Mouse (Mus musculus) testis, postnatal 14 days (tissue): ENCODE results near the gene Filip1.
A peak's percentile ranks its signal among the peaks of the same experiment; 100 is the strongest.

Source experiments
- DNase-seq: peaks from one replicate; pipeline ENCODE4 v3.0.0; 2021; ENCODE audit warnings: low spot score

The Filip1 gene

GRCm38 (mm10) chr9:79823856-79824255 is 188.8 kb downstream of the Filip1 start:
- no peak for DNase-seq

DNA sequence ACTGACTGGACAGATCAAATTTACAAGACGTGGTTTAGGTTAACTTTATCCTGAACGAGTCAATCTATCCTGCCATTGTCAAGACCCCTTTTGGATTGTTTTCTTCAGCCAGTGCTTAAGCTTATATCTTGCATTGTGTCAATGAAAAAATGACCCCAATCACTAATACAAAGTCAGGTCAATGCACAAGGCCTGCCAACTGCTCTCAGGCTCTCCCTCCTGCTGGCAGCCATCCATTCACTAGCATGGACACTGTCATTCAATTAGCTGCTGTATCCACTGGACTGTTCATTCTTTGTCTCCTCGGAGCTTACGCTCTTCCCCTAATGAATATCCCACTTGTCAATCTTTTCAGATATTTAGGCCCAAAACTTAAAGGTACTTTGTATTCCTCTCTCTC is 189.2 kb downstream of the Filip1 start:
- no peak for DNase-seq

DNA sequence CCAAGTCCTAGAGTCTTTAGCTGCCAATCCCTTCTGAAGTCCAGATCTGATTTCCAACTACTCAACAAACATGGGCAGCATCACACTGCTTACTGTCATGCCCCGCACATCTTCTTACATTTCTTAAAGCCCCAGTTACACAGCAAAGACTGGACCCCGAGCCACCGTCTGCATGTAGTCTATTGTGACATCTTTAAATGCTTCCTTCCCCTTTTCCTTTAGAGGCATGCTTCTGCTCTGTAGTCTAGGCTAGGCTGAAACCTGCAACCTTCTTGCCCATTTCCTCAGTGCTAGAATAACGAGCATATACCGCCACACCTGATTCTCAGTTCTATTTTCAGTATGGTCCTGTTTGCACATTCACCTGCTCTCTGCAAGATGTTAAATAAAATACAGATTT is 196.2 kb downstream of the Filip1 start:
- DNase-seq: no peak

DNA sequence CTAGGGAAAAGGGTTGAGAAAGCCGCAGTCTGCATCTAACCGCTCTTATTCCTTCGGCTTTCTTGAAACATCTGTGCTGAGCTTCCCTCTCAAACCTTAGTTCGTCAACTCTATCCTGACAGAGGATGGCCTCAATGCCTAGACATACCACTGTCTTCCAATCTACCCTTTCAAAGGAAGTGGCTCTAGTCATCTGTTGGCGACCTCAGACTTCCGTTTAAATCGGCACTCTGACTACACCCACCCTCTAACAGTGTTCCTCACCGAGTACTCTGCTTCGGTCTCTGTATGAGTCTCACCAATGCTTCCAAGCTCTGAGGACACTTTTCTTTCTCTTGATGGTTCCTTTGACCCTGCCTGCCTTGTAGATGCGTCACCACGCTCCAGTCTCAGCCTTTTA is 196.6 kb downstream of the Filip1 start:
- DNase-seq: no peak

GRCm38 (mm10) chr9:79814592-79814991 is 198.1 kb downstream of the Filip1 start:
- DNase-seq: no peak

DNA sequence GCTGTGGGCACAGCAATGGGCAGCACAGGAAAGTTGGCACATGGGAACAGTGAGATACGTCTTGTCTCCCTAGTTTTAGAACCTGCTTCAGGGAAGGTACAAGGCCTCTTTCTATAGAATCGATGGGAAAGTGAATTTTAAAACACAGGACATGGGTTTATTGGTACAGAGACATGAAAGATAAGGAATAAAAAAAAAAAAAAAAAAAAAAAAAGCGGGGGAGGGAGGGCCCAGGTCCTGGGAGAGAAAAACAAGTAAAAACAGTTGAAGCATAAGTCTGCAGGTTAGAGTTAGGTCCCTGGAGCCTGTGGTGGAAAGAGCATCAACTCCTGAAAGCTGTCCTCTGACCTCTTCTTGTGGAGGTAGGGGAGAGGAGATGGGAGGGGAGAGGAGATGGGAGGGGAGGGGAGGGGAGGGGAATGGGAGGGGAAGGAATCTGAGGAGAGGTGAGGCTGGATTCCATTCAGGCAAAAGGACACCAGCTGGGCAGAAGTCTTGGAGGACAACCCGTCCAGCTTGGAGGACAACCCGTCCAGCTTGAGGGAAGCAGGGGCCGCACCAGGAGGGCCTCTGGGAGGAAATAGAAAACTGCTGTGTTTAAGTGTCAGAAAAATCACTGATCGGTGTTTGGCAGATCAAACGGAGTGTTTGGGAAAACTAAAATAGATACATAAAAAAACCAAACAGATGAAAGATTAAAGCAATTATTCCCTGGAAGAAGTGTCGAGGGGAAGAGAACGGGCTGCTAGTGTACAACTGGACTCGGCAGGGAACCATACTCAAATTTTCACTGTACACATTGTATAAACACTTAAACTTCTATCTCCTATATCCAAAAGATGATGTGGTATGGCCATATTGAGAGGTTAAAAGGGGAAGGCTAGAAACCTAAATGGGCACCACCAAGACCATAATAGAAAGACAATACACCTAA is 201.4 kb downstream of the Filip1 start:
- DNase-seq: no peak

- DNase-seq: no peak
Measured at GRCm38 (mm10) chr9:79810534-79810933, 202.1 kb downstream of the Filip1 start.

GRCm38 (mm10) chr9:79809411-79809810 is 203.2 kb downstream of the Filip1 start:
- no peak for DNase-seq

- DNase-seq: no peak
Measured at GRCm38 (mm10) chr9:79807178-79807577, 205.5 kb downstream of the Filip1 start.

DNA sequence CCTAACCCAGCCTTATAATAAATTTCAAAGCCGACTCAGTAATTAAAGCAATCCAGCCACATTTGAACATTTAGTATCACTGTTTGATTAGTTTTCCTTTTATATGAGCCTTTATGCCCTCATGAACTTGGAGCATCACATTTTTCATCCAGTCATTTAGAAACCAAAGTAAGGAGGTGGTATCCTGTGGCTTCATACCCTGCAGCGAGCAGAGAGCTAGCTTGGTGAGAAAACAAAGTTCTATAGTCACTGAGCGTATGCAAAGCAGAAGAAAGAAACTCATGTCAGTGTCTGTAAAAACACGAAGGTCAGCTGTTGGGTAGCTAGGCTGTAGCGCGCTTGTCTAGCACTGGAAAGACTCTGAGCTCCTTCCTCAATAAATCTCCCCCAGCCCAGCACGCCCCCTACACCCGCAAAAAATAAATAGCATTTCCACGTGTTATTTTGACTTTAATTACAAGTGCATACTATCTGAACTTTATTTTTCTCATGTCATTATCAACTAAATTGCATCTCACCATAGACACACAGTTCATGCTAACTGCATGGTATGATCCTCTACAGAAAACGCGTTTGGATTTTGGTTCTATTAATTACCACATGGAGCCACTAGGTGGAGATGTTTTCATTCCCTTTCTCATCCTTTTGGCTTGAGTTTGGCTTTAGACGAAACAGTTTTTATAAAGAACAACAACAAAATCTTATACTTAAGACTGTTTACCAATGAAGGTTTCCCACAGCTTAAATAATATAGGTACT is 206.2 kb downstream of the Filip1 start:
- no peak for DNase-seq

GRCm38 (mm10) chr9:79805426-79805825 is 207.2 kb downstream of the Filip1 start:
- no peak for DNase-seq

DNA sequence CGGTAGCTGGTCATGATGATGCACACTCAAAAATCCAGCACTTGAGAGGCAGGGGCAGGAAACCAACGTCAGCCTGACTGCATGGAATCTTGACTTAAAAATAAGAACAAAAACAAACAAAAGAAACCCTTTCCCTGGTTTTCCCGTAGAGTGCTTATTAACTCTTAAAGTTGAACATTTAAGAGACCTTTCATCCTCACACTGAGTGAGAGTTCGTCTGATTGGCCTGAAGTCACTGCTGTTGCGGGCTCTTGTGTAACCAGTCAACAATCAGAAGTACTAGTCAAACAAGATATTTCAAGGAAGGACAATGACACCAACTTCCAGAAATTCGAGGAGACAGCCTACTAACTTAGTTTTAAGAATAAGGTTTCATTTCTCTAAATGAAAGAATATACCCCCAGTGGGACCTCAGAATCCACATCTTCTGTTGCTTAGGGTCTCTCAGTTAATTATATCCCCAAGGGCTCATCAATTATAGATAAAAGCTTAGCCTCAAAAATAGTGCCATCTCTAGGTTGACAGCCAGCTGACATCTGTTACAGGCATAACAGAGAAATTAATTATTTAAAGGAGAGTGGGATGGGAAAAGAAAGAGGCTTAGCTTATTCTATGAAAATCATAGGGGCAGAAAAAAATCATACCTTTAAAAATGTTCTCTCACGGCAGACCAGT is 216.1 kb downstream of the Filip1 start:
- DNase-seq: no peak

DNA sequence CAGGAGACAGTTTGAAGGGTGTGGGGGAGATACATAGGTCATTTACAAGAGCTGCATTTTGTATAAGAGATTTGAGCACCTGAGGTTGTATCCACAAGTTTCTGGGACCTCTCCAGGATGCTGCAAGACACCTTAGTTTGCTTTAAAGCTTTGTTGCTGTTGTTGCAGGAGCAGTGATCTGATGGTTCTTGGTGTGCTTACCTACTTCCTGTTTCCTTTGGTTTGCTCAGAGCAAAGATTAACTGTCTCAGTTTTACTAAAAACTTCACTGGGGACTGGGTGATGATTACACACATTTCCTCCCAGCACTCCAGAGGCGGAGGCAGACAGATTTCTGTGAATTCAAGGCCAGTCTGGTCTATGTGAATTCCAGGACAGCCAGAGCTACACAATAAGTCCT is 217.6 kb downstream of the Filip1 start:
- DNase-seq: no peak

DNA sequence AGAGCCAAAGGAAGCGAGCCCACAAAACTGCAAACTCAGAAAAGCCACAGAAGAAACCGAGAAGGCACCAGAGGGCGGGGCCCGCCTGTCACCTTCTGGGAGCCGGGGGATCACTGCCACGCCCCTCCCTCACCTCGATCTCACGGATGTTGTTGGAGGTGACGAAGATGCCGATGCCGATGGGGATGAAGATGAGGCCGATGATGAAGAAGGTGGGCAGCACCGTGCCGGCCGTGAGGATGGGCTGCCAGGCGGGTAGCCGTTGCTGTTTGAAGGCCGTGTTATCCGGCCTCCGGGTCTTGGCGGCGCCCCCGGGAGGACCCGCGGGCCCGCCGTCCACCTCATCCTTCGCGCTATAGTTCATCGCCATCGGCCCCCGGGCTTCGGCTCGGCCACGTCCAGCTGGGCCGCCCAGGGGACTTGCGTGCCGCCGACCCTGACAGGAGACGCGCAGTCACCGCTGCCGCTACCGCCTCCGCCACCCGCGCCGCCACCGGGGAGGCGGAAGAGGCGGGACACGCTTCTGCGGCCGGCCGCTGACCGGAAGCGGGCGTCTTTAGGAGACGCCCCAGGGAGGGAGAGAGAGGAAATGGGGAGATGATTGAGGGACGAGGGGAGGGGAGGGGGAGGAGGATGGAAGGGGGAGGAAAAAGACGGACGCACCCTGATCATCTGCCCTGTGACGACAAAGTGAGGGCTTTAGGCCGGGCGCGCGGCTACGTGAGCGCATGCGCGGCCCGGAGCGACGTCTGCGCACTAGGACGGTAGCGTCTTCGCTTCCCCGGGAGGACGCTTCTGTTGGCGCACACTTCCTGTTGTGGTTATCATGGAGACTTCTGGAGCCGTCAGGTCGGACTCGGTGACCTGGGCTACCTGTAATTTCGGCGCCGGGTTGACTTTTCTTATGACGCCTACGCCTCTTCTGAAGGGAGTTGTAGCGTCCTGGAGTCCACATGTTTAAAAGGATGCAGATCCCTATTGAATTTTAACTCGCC is 219.5 kb downstream of the Filip1 start, which contains the start of gene Tmem30a:
Gene Tmem30a (minus strand): TSS at position 667 of the 995 bp plus-strand sequence.
- peak; percentile 95 for DNase-seq

DNA sequence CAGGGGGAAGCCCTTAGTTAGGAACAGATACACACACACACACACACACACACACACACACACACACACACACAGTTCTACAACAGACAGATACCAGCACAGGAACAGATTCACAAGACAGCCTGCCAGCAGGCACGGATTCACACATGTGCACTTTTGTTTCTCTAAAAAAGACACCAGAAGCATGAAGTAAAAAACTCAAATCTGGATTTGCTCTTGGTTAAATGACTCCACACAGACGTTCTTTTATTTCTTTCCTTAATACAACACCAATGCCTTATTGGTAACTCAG is 226.9 kb downstream of the Filip1 start:
- no peak for DNase-seq

- no peak for DNase-seq
Measured at GRCm38 (mm10) chr9:79784934-79785793, 227.5 kb downstream of the Filip1 start.

DNA sequence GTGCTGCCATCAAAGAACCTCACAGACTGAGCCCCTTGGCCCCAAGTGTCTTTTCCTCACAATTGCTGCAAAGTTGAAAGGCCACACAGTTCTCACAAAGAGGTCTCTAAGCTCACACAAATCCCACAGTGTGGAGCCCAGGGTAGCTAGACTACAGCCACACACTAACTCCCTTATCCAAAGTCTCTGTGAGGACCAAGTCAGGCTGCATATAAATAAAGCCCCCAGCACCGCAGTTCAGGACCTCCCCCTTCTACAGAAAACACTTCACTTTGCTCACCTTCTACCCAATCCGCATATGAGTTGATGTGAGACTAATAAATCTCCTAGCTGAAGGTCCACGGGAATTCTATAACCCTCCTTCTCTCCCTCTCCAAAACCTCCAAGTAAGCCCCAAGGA is 228.2 kb downstream of the Filip1 start:
- no peak for DNase-seq

DNA sequence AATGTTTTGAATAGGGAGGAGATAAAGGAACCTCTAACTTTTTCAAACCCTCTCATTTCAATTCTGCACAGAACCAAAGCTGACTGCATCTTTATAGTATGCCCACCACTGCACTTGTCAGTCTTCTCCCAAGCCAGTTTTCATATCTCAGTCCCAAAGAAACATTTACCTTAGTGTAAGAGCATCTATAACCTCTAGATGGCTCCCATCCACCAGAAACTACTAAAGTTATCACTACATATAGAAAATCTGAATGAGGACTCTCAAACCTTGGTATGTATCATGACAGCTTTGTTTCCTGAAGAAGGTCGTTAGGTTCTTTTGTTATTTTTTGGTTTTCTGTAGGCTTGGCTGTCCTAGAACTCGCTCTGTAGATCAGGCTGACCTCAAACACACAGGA is 233.3 kb downstream of the Filip1 start:
- DNase-seq: no peak

- no peak for DNase-seq
Measured at GRCm38 (mm10) chr9:79766991-79767545, 245.6 kb downstream of the Filip1 start.

GRCm38 (mm10) chr9:79765329-79765728 is 247.3 kb downstream of the Filip1 start:
- no peak for DNase-seq
